Mouse (Mus musculus): ENCODE measurements at regions not wholly inside any gene's neighbourhood (a gene's known extent, or its start where the extent isn't known, plus 50 kb on each side); places are given as distances from the start of the nearest gene placed in this dataset.
A peak's percentile ranks its signal among the peaks of the same experiment; 100 is the strongest.

DNA sequence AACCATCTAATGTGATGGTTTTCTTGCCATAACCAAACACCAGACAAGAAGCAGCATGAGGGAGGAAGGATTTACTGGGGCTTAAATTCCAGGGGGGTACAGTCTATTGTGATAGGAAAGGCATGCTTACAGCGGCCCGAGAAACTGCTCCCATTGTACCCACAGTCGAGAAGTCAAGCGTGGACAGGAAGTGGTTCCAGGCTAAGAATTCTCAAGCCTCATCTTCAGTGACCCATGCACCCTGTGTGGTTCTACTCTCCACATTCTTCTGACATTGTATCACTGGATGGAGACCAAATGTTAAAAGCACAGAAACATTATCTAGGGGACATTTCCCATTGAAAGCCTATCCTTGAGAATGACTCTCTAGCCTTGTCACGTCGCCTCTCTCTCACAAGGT, 90.8 kb upstream of the Dnajc19 start:
- ATAC-seq = no peak

GRCm38 (mm10) chr3:34168087-34168486, 87.0 kb upstream of the Dnajc19 start:
- no peak overlapping the region for H3K4me2 ChIP-seq (ENCODE audit: low read length)
- ATAC-seq = no peak
- no peaks in the 10 kb centered on the region for H3K9me3 ChIP-seq (ENCODE audit: control insufficient read depth, low read length)
- no peak overlapping the region for H3K9ac ChIP-seq (replicated peaks; ENCODE audit: low read depth, low read length)
- no peaks in the 10 kb centered on the region for H3K4me1 ChIP-seq (replicated peaks; ENCODE audit: control insufficient read depth, insufficient read depth, low read length)
- no peaks in the 10 kb centered on the region for H3K36me3 ChIP-seq (ENCODE audit: control insufficient read depth, insufficient read depth)
- 100% methylated on average over 1 of the region's 1 CpGs for WGBS
- no peak overlapping the region for H3K4me3 ChIP-seq (replicated peaks; ENCODE audit: low read length)
- no peak overlapping the region for H3K27ac ChIP-seq (ENCODE audit: low read length)
- H3K27me3 ChIP-seq (replicated peaks; ENCODE audit: control insufficient read depth, insufficient read depth, low read length) = no peaks in the 10 kb centered on the region

More for the DNA sequence above, 90.8 kb upstream of the Dnajc19 start:
- Histone ChIP-seq H3K4me1 (replicated peaks; ENCODE audit: control insufficient read depth, insufficient read depth, low read length) (no peaks in the 10 kb centered on the region), H3K4me3 (replicated peaks; ENCODE audit: low read length) (no peak overlapping the region), H3K9me3 (ENCODE audit: control insufficient read depth, low read length) (no peaks in the 10 kb centered on the region), H3K4me2 (ENCODE audit: low read length) (no peak overlapping the region), H3K36me3 (ENCODE audit: control insufficient read depth, insufficient read depth) (no peaks in the 10 kb centered on the region), H3K9ac (replicated peaks; ENCODE audit: low read depth, low read length) (no peak overlapping the region), H3K27me3 (replicated peaks; ENCODE audit: control insufficient read depth, insufficient read depth, low read length) (no peaks in the 10 kb centered on the region), H3K27ac (ENCODE audit: low read length) (no peak overlapping the region)
- 82% methylated on average over 6 of the region's 6 CpGs for WGBS

GRCm38 (mm10) chr3:34150036-34150435, 68.9 kb upstream of the Dnajc19 start:
- WGBS = 50% methylated on average over 2 of the region's 2 CpGs
- Histone ChIP-seq H3K9ac (replicated peaks; ENCODE audit: low read depth, low read length) (no peak overlapping the region), H3K4me2 (ENCODE audit: low read length) (no peak overlapping the region), H3K9me3 (ENCODE audit: control insufficient read depth, low read length) (no peaks in the 10 kb centered on the region), H3K27me3 (replicated peaks; ENCODE audit: control insufficient read depth, insufficient read depth, low read length) (no peaks in the 10 kb centered on the region), H3K27ac (ENCODE audit: low read length) (no peak overlapping the region), H3K4me3 (replicated peaks; ENCODE audit: low read length) (no peak overlapping the region), H3K36me3 (ENCODE audit: control insufficient read depth, insufficient read depth) (no peaks in the 10 kb centered on the region), H3K4me1 (replicated peaks; ENCODE audit: control insufficient read depth, insufficient read depth, low read length) (no peaks in the 10 kb centered on the region)
- ATAC-seq = 0 out of 2 replicates have a peak, but pooled peaks have one; percentile 20

DNA sequence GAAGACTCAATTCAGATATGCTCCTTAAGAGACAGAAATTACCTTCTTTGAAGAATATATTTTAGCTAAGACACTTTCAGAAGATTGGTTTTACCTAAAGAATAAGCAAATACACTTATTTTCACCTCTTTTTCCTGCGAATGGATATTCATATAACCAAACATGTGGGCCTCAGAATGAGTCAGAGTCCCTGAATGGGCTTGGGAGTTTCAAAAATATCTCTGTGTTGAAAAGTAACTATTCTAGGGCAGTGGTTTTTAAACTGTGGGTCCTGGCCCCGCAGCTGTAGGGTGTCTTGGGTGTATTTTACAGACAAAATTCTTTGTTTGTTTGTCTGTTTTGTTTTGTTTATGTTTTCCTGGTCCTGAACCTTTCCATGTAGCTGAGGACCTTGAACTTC, 62.5 kb upstream of the Dnajc19 start:
- Histone ChIP-seq H3K36me3 (ENCODE audit: control insufficient read depth, insufficient read depth) (no peaks in the 10 kb centered on the region), H3K9ac (replicated peaks; ENCODE audit: low read depth, low read length) (no peak overlapping the region), H3K4me2 (ENCODE audit: low read length) (no peak overlapping the region), H3K4me1 (replicated peaks; ENCODE audit: control insufficient read depth, insufficient read depth, low read length) (no peaks in the 10 kb centered on the region), H3K9me3 (ENCODE audit: control insufficient read depth, low read length) (no peaks in the 10 kb centered on the region), H3K27ac (ENCODE audit: low read length) (no peak overlapping the region), H3K4me3 (replicated peaks; ENCODE audit: low read length) (no peak overlapping the region), H3K27me3 (replicated peaks; ENCODE audit: control insufficient read depth, insufficient read depth, low read length) (no peaks in the 10 kb centered on the region)
- 80% methylated on average over 2 of the region's 2 CpGs for WGBS
- ATAC-seq = no peak

DNA sequence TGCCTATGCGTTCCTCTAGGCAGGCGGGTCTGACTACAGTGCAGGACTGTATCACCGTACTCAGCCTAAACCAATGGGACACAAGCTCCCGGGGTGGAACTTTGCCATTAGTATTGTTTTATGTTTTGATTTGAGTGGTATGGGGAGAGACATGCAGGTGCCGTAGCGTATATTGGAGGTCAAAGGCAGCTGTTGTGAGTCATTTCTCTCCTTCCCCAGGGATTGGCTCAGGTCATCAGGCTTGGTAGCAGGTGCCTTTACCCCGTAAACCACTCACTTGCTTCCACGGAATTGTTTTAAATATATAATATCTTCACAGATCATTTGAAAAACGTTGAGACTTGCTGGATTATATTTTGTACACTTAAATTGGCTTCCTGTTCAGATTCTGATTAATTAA, 58.1 kb upstream of the Dnajc19 start:
- no peaks in the 10 kb centered on the region for H3K36me3 ChIP-seq (ENCODE audit: control insufficient read depth, insufficient read depth)
- ATAC-seq = no peak
- H3K4me2 ChIP-seq (ENCODE audit: low read length) = no peak overlapping the region
- H3K27me3 ChIP-seq (replicated peaks; ENCODE audit: control insufficient read depth, insufficient read depth, low read length) = no peaks in the 10 kb centered on the region
- H3K4me1 ChIP-seq (replicated peaks; ENCODE audit: control insufficient read depth, insufficient read depth, low read length) = no peaks in the 10 kb centered on the region
- no peak overlapping the region for H3K9ac ChIP-seq (replicated peaks; ENCODE audit: low read depth, low read length)
- no peaks in the 10 kb centered on the region for H3K9me3 ChIP-seq (ENCODE audit: control insufficient read depth, low read length)
- no peak overlapping the region for H3K27ac ChIP-seq (ENCODE audit: low read length)
- 81% methylated on average over 9 of the region's 9 CpGs for WGBS
- H3K4me3 ChIP-seq (replicated peaks; ENCODE audit: low read length) = no peak overlapping the region

DNA sequence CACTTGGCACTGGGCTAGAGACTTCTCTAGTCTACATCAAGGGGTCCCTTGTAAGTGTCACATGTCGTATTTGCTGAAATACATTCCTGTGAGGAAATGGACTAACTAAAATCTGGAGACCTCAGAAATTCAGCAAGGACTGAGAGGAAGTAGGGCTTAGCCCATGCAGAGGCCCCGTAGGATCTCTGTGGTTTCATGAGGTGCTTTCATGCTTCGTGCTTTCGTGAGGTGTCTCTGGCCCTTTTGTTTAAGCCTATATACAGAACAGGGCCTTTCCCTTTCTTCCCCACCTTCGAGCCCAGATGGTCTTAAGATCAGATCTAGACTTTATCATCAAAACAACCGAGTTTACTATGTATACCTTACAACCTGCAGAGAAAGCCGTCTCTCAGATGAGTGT, 56.9 kb upstream of the Dnajc19 start:
- Histone ChIP-seq H3K36me3 (ENCODE audit: control insufficient read depth, insufficient read depth) (no peaks in the 10 kb centered on the region), H3K4me2 (ENCODE audit: low read length) (no peak overlapping the region), H3K9ac (replicated peaks; ENCODE audit: low read depth, low read length) (no peak overlapping the region), H3K4me1 (replicated peaks; ENCODE audit: control insufficient read depth, insufficient read depth, low read length) (no peaks in the 10 kb centered on the region), H3K9me3 (ENCODE audit: control insufficient read depth, low read length) (no peaks in the 10 kb centered on the region), H3K27me3 (replicated peaks; ENCODE audit: control insufficient read depth, insufficient read depth, low read length) (no peaks in the 10 kb centered on the region), H3K4me3 (replicated peaks; ENCODE audit: low read length) (no peak overlapping the region), H3K27ac (ENCODE audit: low read length) (no peak overlapping the region)
- 87% methylated on average over 7 of the region's 7 CpGs for WGBS
- ATAC-seq = no peak

GRCm38 (mm10) chr3:34136385-34136784, 55.3 kb upstream of the Dnajc19 start:
- H3K9me3 ChIP-seq (ENCODE audit: control insufficient read depth, low read length) = no peaks in the 10 kb centered on the region
- WGBS = 87% methylated on average over 2 of the region's 2 CpGs
- no peak overlapping the region for H3K4me3 ChIP-seq (replicated peaks; ENCODE audit: low read length)
- no peaks in the 10 kb centered on the region for H3K36me3 ChIP-seq (ENCODE audit: control insufficient read depth, insufficient read depth)
- H3K4me2 ChIP-seq (ENCODE audit: low read length) = no peak overlapping the region
- H3K27me3 ChIP-seq (replicated peaks; ENCODE audit: control insufficient read depth, insufficient read depth, low read length) = no peaks in the 10 kb centered on the region
- no peaks in the 10 kb centered on the region for H3K4me1 ChIP-seq (replicated peaks; ENCODE audit: control insufficient read depth, insufficient read depth, low read length)
- no peak for ATAC-seq
- no peak overlapping the region for H3K9ac ChIP-seq (replicated peaks; ENCODE audit: low read depth, low read length)
- H3K27ac ChIP-seq (ENCODE audit: low read length) = no peak overlapping the region
